Mouse (Mus musculus): ENCODE results near the gene Fat4.

The Fat4 gene

DNA sequence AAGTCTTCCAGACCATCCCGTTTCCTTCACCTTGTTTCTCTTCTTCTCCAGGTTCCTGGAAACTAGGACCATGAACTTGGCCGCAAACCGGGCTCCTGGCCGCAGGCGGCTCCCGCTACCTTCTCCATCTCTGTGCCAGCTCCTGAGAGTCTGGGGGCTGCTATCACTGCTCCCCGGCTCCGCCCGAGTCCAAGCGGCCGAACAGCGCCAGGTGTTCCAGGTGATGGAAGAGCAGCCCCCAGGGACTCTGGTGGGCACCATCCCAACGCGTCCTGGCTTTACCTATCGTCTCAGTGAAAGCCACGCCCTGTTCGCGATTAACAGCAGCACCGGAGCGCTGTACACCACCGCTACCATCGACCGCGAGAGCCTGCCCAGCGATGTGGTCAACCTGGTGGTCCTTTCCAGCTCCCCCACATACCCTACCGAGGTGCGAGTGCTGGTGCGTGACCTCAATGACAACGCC lies at the start of gene Fat4:
Fat4 (plus strand) TSS at position 51 of the 466 bp plus-strand sequence.
- DNase-seq (ENCODE audit: low spot score): no peak

- DNase-seq (ENCODE audit: low spot score): no peak
Observed at GRCm38 (mm10) chr3:38839438-38839837, 47.3 kb upstream of the Fat4 start.

GRCm38 (mm10) chr3:38843000-38843538 lies 43.7 kb upstream of the Fat4 start:
- DNase-seq (ENCODE audit: low spot score): no peak

DNA sequence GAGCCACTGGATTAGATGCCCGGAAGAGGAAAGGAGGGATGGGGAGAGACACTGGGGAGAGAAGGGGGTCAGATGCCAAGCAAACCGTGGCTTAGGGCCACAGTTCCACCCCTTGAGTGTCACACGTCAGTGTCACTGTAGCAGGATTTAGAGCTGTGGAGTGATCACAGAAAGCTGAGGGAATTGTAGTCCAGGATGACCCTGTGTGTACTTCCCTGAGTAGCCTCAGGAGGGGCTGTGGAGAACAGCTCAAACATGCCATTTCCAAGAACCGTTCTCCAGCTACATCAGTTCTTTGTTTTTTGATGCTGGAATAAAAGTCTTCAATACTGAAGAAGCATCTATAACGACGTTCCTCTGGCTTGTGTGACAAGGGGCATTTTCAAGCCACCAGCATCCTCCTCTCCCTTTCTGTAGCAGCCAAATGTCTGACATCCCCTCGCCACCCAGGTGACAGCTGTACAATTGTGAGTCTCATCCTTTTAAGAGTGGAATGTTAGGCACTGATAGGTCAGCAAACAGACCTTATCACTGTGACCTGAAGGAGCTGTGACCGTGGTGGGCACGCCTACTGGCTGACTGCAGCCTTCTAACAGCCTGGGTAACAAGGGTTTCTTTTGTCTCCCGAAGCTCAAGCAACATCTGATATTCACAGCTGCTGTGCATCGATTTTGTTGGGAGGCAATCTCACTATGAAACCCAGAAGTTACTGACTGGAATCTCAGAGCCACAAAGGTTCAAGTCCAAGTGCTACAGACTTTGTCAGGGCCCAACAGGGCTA lies 39.9 kb upstream of the Fat4 start:
- DNase-seq (ENCODE audit: low spot score): no peak

DNA sequence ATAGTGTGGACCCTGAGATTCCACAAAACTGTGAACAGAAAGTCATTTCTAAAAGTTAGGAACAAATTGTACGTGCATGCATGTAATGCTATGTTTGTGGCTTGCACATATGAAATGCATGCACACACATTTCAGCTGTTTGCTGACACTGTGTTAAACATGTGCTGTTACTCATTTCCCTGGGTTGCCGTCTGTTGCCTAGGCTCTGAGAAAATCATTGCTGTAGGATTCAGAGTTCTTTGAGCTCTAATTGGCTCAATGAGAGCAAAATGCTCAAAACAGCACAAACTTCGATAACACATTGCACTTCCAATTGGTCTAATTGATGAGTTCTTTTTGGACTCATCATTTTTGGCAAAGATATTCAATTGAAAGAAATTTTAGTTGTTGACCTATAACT lies 37.7 kb upstream of the Fat4 start:
- DNase-seq (ENCODE audit: low spot score): no peak

DNA sequence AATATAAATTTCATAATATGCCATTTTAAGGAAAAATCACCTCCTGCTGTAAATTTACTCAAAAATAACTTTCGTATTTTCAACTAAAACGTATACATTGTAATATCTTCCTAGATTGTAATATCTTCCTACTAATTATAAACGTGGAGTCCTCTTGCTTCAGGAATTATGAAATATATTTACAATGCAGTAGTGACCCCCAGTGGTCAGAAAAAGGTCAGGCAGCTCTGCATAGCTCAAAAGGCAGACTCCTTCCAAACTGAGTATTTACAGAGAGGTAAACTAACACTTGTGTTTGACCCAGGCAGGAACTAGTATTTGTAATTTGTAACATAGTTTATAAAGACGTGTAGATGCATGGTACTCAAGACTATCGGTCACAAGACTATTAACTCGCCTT lies 37.2 kb upstream of the Fat4 start:
- DNase-seq (ENCODE audit: low spot score): no peak

DNA sequence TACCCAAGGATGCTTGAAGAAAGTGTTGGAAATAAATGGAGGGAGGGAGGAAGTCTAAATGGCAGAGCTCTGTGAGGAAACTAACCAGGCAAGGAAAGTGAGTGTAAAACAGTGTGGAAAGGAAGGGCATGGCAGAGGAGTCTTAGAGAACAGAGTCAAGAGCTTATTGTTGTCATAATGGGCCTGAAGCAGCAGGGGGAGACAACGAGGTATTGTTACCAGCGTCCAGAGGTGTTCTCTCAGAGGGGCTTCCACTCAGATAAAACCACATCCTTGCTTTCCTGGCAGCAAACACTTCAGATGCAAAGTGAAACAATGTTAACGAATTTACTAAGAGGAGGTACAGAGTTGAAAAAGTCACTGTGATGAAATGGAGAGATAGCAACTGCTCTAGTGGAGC lies 33.1 kb upstream of the Fat4 start:
- no peak for DNase-seq (ENCODE audit: low spot score)

DNA sequence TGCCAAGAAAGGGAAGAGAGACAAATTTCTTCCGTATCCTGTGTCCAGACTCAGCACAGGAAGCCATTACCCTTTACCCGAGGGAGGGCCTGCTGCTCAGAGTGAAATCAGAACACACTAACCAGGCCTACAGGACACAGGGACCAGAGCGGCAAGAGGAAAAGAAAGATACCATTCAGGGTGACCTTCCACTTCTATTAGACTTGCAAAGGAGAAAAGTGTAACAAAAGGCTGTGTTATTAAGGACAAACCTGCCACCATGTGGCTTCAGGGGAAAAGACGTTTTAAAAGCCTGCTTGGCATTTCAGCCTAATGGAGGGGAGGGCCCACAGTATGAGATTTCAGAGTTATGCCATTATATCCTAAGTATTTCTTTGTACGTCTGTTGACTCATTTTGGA lies 26.1 kb upstream of the Fat4 start:
- no peak for DNase-seq (ENCODE audit: low spot score)

DNA sequence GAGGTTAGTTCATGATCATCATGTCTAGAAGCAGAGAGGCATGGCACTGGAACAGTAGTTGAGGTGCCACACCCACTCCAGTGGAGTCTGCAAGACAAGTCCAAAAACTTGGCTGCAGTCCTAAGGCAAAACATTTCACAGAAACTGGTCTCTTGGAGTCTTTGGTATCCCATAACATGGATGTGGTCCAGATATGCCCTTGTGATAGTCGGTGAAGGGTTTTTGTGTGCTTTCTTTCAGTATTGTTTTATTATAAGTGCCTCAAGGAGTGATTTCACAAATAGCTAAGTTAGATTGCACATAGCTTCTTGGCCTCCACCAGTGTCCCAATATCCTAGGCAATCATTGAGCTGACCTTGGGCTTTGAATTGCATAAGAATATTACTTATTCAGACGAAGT lies 15.4 kb upstream of the Fat4 start:
- DNase-seq (ENCODE audit: low spot score): no peak

DNA sequence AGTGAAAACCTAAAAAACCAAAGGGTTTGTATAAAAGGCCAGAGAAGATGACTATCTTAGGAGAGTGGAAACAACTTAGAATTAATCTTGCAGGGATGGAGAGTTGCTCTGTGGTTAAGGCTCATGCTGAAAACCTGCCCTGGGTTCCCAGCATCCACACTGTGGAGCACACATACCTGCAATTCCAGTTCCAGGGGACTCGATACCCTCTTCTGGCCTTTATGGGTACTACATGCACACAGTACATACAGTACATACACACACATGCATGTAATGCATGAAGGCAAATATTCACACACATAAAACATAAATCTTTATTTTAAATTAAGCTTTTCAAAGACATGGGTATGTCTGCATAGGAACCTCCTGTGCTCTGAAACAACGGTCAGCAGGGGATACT lies 10.9 kb upstream of the Fat4 start:
- DNase-seq (ENCODE audit: low spot score): no peak

GRCm38 (mm10) chr3:38876706-38877105 lies 10.0 kb upstream of the Fat4 start:
- no peak for DNase-seq (ENCODE audit: low spot score)

GRCm38 (mm10) chr3:38882778-38883177 lies 4.0 kb upstream of the Fat4 start:
- no peak for DNase-seq (ENCODE audit: low spot score)

GRCm38 (mm10) chr3:38883676-38884075 lies 3.1 kb upstream of the Fat4 start:
- DNase-seq (ENCODE audit: low spot score): no peak

- peak; percentile 34 for DNase-seq (ENCODE audit: low spot score)
Observed at GRCm38 (mm10) chr3:38884276-38884675, 2.5 kb upstream of the Fat4 start.

GRCm38 (mm10) chr3:38884919-38885418 lies 1.8 kb upstream of the Fat4 start:
- no peak for DNase-seq (ENCODE audit: low spot score)

- DNase-seq (ENCODE audit: low spot score): peak; percentile 64
Observed at GRCm38 (mm10) chr3:38885481-38886001, 1.2 kb upstream of the Fat4 start.

DNA sequence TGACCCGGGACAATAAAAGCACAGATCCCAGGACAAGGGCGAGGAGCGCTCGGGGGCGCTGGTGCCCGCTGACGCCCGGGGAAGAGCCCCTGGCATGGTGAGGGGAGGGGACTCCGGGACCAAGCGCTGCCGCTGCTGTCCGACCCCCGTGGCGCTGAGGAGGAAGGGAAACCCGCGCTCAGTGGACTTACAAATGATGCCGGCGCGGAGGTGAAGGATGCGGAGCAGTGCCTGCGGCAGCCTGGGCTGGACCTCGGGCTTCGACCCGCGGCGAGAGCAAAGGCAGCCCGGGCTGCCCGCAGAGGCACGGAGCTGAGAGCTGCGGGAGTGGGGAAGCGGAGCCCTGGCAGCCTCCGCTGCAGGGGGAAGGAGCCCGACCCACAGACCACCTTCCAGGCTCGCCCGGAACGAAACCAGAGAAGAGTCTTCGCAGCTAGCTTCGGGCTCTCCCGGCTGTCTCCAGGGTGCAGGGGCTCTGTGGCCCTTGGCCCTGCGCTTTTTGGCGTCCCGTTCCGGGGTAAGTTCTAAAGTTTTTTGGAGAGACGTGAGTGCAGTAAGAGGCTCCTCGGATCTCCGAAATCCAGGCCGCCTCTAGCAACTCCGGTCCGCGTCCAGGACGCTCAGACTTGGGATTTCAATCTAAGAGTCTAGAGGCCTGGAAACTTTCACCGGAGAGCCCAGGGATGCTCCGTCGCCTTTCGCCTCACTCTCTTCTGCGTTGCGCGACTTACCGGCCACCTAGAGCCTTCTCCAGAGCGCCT lies 499 bp upstream of the Fat4 start:
- no peak for DNase-seq (ENCODE audit: low spot score)

DNA sequence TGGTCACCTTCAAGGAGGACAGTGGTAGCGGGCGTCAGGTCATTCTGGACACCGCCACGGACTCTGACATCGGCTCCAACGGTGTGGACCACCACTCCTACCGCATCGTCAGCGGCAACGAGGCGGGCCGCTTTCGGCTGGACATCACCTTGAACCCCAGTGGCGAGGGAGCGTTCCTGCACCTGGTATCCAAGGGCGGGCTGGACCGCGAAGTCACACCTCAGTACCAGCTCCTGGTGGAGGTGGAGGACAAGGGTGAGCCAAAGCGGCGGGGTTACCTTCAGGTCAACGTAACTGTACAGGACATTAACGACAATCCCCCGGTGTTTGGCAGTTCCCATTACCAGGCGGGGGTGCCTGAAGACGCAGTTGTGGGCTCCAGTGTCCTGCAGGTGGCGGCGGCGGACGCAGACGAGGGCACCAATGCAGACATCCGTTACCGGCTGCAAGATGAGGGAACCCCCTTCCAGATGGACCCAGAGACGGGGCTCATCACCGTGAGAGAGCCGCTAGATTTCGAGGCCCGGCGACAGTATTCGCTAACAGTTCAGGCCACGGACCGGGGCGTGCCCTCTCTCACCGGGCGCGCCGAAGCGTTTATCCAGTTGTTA lies 746 bp downstream of the Fat4 start:
- DNase-seq (ENCODE audit: low spot score): no peak

- no peak for DNase-seq (ENCODE audit: low spot score)
Observed at GRCm38 (mm10) chr3:38888111-38888510, 1.4 kb downstream of the Fat4 start.

GRCm38 (mm10) chr3:38892791-38893224 lies 6.1 kb downstream of the Fat4 start:
- DNase-seq (ENCODE audit: low spot score): no peak

DNA sequence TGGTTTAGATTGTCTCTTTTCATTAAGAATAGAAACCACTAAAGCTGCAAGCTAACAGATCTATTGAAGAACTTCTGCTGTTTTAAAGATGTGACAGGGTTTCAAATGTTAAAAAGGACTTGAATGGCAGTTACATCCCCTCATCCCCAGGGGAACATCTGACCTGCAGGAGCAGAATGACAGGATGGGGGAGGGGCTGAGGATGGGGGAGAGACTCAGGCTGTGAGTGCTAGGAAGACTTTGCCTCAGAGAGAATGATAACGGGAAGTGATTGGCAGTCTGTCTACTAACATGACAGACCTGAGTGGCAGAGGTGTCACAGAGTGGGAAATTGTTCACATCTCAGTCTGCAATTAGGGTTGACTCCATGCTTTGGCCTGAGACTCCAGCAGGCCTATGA lies 14.1 kb downstream of the Fat4 start:
- no peak for DNase-seq (ENCODE audit: low spot score)

GRCm38 (mm10) chr3:38906832-38907231 lies 20.1 kb downstream of the Fat4 start:
- DNase-seq (ENCODE audit: low spot score): no peak
